Mouse (Mus musculus) liver, embryonic 11.5 days (tissue): ENCODE data around the gene 1190002N15Rik. TPM values are rescaled to one million over a fixed set of nuclear protein-coding genes. Genes with fewer than 3 reads are reported as not detected.

Experiments used
- ATAC-seq: fragments of 200-750 bp; cut with Nextera tagmentation; replicated peaks from 2 replicates; pipeline ENCODE4 v1.8.0; 2017; ENCODE audit warnings: moderate number of reproducible peaks, mild to moderate bottlenecking, moderate TSS enrichment, moderate library complexity; ENCODE audit not compliant: low FRiP score
- DNase-seq: peaks from one replicate; pipeline ENCODE4 v3.0.0-alpha.2; 2017; ENCODE audit warnings: low spot score
- H3K27ac ChIP-seq: fragments of 300-500 bp; sonication (generic); 2 replicates; pipeline ENCODE4 v1.5.1; 2014; ENCODE audit warnings: mild to moderate bottlenecking, low read depth, low read length, control low read depth
- H3K27me3 ChIP-seq: fragments of 300-500 bp; sonication (generic); replicated peaks from 2 replicates; pipeline ENCODE4 v1.6.1; 2014; ENCODE audit warnings: low read length, mixed read lengths; ENCODE audit not compliant: control insufficient read depth, insufficient read depth
- H3K36me3 ChIP-seq: fragments of 300-500 bp; sonication (generic); 2 replicates; pipeline ENCODE4 v1.6.1; 2014; ENCODE audit warnings: mild to moderate bottlenecking, low read length, moderate library complexity, mixed read lengths; ENCODE audit not compliant: control insufficient read depth, insufficient read depth
- H3K4me1 ChIP-seq: fragments of 300-500 bp; sonication (generic); replicated peaks from 2 replicates; pipeline ENCODE4 v1.6.1; 2014; ENCODE audit warnings: low read length, mixed read lengths; ENCODE audit not compliant: control insufficient read depth, insufficient read depth
- H3K4me2 ChIP-seq: fragments of 300-500 bp; sonication (generic); 2 replicates; pipeline ENCODE4 v1.6.1; 2014; ENCODE audit warnings: mild to moderate bottlenecking, control low read depth, moderate library complexity
- H3K4me3 ChIP-seq: fragments of 300-500 bp; sonication (generic); 2 replicates; pipeline ENCODE4 v1.5.1; 2014; ENCODE audit warnings: low read depth, low read length, control low read depth
- H3K9ac ChIP-seq: fragments of 300-500 bp; sonication (generic); 2 replicates; pipeline ENCODE4 v1.6.1; 2014; ENCODE audit warnings: low read depth, low read length, control low read depth
- H3K9me3 ChIP-seq: fragments of 300-500 bp; sonication (generic); 2 replicates; pipeline ENCODE4 v1.6.1; 2016; ENCODE audit warnings: low read length, inconsistent platforms, mixed read lengths; ENCODE audit not compliant: control insufficient read depth
- WGBS: fragments of 180-500 bp; shearing (Covaris S2); extraction: QIAGEN DNeasy Blood & Tissue Kit; methylation state at CpG from one replicate; pipeline ENCODE4 v1.1.7; 2014; 5-methylcytosine and 5-hydroxymethylcytosine counted together
- polyA plus RNA-seq: library from polyadenylated mRNA; unstranded; fragments of >200 nt; fragmentation: Nextera tagmentation; extraction: Ambion mirVana; gene quantifications from 2 replicates; pipeline ENCODE4 v1.2.1, GENCODE M21; 2014

The 1190002N15Rik gene
- 18.9 and 19.7 TPM in 2 replicates for polyA plus RNA-seq

DNA sequence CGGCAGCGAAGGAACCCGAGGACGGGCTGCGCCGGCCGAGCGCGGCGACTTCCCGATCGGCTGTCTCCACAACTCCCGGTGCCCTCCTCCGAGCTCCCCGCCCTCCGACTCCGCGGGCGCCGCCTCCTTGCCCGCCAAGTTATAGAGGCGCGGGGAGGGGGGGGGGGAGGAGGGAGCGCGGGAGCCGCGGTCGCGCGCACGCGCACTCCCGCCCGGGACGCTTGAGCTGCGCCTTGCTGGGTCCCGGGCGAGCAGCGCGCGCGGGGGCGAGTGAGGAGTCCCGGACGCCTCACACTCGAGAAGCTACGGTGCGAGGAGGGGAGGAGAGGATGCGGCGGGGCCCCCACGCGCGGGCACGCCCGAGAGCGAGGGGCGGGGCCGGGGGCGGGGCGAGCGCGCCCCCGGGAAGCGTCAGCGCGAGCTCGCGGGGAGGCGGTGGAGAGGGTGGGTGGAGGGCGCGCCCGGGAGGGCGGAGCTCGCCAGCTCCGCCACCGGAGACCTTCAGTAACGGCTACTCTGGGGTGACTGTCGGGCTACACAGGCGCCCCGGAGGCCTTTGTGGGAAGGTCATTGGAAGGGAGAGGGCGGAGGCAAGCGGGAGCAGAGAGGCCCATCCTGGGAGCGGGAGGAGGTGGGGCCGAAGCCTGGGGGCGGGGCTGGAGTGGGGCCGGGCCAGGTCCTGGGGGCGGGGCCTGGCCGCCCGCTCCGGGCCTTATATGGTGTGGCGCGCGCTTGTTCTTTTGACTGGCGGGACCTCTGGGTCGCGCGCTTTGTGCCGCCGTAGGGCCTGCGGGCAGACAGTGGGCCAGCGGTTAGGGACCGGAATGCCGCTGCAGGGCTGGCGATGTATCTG, at the start of gene 1190002N15Rik:
TSS of gene 1190002N15Rik (minus strand) at position 112 of the 853 bp plus-strand sequence.
- Histone ChIP-seq H3K9ac (peak within 1 kb of the TSS; percentile 90), H3K9me3 (no peaks in the 10 kb centered on the region), H3K4me2 (peak within 1 kb of the TSS; percentile 80), H3K4me1 (peaks cover 12% of the 10 kb centered on the region), H3K27ac (peak within 1 kb of the TSS; percentile 86), H3K36me3 (no peaks in the 10 kb centered on the region), H3K27me3 (no peaks in the 10 kb centered on the region), H3K4me3 (peak within 1 kb of the TSS; percentile 83)
- under 1% methylated on average over 83 of the region's 104 CpGs for WGBS
- DNase-seq = peak; percentile 94
- ATAC-seq = peak; percentile 82

DNA sequence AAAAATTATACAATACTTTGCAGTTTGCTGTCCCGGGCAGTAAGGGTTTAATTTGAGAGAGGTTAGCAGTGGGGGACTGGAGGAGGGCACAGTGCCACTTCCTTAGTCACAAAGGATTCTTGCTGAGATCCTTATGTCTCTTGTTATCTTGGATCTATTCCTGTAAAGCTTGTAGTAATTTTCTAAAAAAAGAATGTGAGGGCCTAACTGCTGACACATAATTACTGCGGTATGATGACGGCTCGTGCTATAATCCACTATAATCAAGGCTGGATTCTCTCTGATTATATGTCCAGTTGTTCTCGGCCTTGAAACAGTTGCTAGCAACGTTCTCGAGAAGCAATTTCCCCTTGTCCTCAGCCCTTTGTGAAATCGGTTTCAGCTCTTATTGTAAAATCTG, 44.4 kb upstream of the 1190002N15Rik start:
- Histone ChIP-seq H3K27me3 (no peaks in the 10 kb centered on the region), H3K4me3 (no peak overlapping the region), H3K9ac (no peak overlapping the region), H3K9me3 (no peaks in the 10 kb centered on the region), H3K27ac (no peak overlapping the region), H3K36me3 (no peaks in the 10 kb centered on the region), H3K4me2 (no peak overlapping the region), H3K4me1 (no peaks in the 10 kb centered on the region)
- DNase-seq (no peak), ATAC-seq (no peak)
- 80% methylated on average over 8 of the region's 8 CpGs for WGBS

DNA sequence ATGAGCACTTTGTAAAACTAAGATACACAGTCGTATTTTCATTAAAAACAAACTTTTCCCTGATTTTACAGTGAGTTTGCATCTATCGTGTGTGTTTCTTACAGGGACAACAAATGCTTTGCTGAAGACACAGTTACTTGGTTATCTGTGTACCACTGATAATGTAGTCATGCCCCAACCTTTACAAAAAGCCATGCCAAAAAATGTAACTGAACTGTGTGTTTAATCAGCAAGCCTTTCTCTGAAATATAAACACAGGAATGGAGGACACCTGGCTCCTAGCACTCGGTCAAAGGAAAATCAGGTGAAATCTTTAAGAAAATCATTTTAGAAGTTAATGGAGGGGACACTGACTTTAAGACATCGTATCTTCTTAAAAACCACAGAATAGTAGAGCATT, 43.8 kb upstream of the 1190002N15Rik start:
- ATAC-seq = no peak
- no peaks in the 10 kb centered on the region for H3K27me3 ChIP-seq
- H3K36me3 ChIP-seq = no peaks in the 10 kb centered on the region
- H3K4me3 ChIP-seq = no peak overlapping the region
- 77% methylated on average over 4 of the region's 4 CpGs for WGBS
- no peaks in the 10 kb centered on the region for H3K4me1 ChIP-seq
- DNase-seq = no peak
- no peak overlapping the region for H3K4me2 ChIP-seq
- H3K9me3 ChIP-seq = no peaks in the 10 kb centered on the region
- no peak overlapping the region for H3K27ac ChIP-seq
- H3K9ac ChIP-seq = no peak overlapping the region

DNA sequence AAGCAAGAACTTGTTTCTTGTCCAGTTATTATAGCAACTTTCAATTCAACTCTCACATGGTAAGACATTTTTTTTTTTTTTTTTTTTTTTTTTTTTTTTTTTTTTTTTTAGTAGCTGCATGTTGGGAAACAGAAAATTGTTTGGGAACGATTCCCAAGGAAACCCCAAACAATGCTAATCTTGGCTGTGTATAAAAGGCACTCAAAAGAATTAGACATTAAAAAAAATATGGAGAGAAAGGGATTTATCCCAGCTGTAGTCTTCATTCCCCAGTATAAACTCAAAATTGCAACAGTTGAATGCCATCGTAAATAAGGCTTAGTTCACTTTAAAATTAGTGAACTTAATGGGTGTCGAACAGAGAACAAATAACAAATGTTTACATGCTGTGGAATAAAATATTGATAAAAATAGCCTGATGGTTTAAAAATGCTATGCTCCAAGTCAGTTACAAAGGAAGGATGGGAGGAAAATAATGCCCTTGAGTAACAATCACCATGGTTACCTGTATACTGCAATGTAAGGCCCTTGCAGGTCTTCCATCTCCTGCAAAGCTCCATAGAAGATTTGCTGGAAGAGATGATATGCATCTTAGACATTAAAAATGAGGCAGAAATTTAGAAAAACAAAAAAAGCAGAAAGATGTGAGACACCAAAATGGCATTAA, 42.3 kb upstream of the 1190002N15Rik start:
- no peaks in the 10 kb centered on the region for H3K9me3 ChIP-seq
- no peak overlapping the region for H3K27ac ChIP-seq
- DNase-seq (no peak), ATAC-seq (no peak)
- no peak overlapping the region for H3K4me3 ChIP-seq
- H3K4me2 ChIP-seq = no peak overlapping the region
- no peaks in the 10 kb centered on the region for H3K27me3 ChIP-seq
- no peaks in the 10 kb centered on the region for H3K36me3 ChIP-seq
- 82% methylated on average over 3 of the region's 3 CpGs for WGBS
- no peaks in the 10 kb centered on the region for H3K4me1 ChIP-seq
- H3K9ac ChIP-seq = no peak overlapping the region

DNA sequence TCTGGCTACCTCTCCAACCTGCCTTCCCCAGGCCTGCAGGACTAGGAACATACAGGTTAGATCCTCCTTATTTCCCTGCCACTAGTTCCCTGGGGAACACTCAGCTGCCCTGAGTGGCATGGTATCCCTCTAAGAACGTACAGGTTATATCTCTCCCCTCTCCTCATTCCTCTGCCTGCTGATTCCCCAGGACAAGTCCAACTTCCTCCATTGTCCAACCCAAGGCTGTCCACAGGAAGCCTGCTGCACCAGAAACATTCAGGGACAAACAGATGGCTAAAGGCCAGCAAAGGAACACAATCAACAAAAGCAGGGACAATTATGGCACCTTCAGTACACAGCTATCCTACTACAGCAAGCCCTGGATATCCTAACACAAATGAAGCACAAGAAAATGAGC, 33.9 kb upstream of the 1190002N15Rik start:
- no peak overlapping the region for H3K27ac ChIP-seq
- no peak for DNase-seq
- no peaks in the 10 kb centered on the region for H3K4me1 ChIP-seq
- no peak overlapping the region for H3K4me2 ChIP-seq
- WGBS = 50% methylated on average over 1 of the region's 1 CpGs
- H3K4me3 ChIP-seq = no peak overlapping the region
- H3K36me3 ChIP-seq = no peaks in the 10 kb centered on the region
- no peak overlapping the region for H3K9ac ChIP-seq
- no peak for ATAC-seq
- H3K27me3 ChIP-seq = no peaks in the 10 kb centered on the region
- H3K9me3 ChIP-seq = no peaks in the 10 kb centered on the region

DNA sequence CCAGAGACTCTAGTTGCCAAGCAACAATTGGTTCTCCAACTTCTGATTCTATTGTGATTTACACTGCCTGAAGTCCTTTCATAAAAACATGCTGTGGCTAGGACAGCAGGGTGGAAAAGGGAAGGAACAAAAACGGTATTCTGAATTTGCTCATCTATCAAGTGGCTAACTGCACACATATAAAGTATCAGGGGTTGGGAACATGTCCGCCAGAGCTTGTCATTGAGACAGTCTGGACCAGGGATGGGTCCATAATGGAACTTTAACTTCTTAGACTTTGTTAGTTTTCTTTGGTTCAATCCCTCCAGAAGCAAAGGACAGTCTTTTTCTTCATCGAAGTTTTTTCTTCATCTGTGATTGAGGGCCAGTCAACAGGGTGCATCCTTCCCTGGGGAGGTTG, 30.5 kb upstream of the 1190002N15Rik start:
- 73% methylated on average over 3 of the region's 3 CpGs for WGBS
- H3K4me1 ChIP-seq = no peaks in the 10 kb centered on the region
- ATAC-seq (no peak), DNase-seq (no peak)
- H3K4me2 ChIP-seq = no peak overlapping the region
- no peak overlapping the region for H3K9ac ChIP-seq
- H3K4me3 ChIP-seq = no peak overlapping the region
- no peaks in the 10 kb centered on the region for H3K27me3 ChIP-seq
- H3K36me3 ChIP-seq = no peaks in the 10 kb centered on the region
- H3K27ac ChIP-seq = no peak overlapping the region
- H3K9me3 ChIP-seq = no peaks in the 10 kb centered on the region

DNA sequence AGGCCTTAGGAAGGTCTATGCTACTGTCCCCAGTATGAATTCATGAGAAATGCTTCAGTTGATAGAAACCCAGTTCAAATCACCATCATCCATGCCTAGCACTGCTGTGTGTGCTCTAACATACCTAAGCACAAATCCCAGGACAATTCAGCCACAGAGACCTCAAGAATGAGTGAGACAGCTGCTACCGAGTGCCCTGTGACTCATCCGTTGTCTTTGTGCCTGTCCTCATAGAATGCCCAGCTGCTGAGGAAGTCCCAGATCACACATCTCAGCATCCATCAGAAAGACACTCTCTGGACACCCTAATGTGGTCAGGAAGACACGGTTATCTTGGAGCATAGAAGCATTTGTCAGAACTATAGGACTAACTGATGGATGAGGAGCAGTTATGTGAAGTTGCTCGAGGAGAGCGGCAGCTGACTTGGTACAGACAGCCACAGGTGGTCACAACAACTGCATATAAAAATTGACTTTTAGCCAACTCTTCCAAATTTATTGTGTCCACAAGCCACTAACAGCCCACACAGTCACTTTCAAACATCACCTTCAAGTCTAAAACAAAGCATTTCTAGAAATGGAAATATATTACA, 29.9 kb upstream of the 1190002N15Rik start:
- H3K9ac ChIP-seq = no peak overlapping the region
- H3K9me3 ChIP-seq = no peaks in the 10 kb centered on the region
- no peak overlapping the region for H3K4me2 ChIP-seq
- ATAC-seq (no peak), DNase-seq (no peak)
- no peak overlapping the region for H3K4me3 ChIP-seq
- H3K27me3 ChIP-seq = no peaks in the 10 kb centered on the region
- no peaks in the 10 kb centered on the region for H3K36me3 ChIP-seq
- no peaks in the 10 kb centered on the region for H3K4me1 ChIP-seq
- WGBS = 62% methylated on average over 5 of the region's 5 CpGs
- no peak overlapping the region for H3K27ac ChIP-seq

DNA sequence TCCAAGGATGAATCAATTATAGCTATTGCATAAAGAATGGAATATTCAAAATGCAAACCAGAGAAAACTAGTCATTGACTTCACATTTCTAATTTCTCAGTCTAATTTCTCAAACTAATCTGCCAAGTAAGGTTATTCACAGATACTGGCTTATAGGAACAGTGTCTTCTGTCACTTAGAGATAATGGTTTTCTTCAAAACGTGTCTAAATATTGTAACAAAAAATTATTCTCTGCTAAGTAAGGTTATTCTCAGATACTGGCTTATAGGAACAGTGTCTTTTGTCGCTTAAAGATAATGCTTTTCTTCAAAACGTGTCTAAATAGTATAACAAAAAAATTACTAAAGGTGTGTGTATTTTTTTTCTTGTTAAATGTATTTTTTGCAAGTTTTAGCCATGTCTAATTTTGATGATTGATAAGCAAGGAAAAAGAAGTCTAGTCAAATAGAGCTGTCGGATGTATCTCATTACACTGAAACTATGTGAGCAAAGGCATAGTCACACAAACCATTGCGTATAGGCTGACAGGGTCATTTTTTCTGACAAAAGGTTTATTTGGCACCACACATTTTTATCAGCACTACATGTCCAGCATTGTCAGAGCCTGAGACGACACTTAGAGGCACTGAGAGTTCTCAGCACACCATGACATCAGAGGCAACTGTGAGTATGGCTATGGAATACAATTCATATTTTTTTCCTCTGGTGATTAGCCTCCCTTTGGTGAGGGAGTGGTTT, 19.1 kb upstream of the 1190002N15Rik start:
- H3K9me3 ChIP-seq = no peaks in the 10 kb centered on the region
- peak overlapping the region; percentile 64 for H3K27ac ChIP-seq
- peaks cover 13% of the 10 kb centered on the region for H3K4me1 ChIP-seq
- no peak overlapping the region for H3K9ac ChIP-seq
- no peak overlapping the region; the same call in 1 of the 2 replicates for H3K4me2 ChIP-seq
- no peaks in the 10 kb centered on the region for H3K27me3 ChIP-seq
- WGBS = 55% methylated on average over 6 of the region's 6 CpGs
- H3K36me3 ChIP-seq = no peaks in the 10 kb centered on the region
- ATAC-seq (peak; percentile 73), DNase-seq (no peak)
- no peak overlapping the region for H3K4me3 ChIP-seq
